Mouse (Mus musculus) heart, embryonic 11.5 days (tissue): ENCODE data around the gene Rnf26. TPM values are rescaled to one million over a fixed set of nuclear protein-coding genes. Genes with fewer than 3 reads are reported as not detected.

Source experiments
- ATAC-seq: fragments of 200-750 bp; cut with Nextera tagmentation; replicated peaks from 2 replicates; pipeline ENCODE4 v1.8.0; 2017; ENCODE audit warnings: moderate library complexity; ENCODE audit not compliant: insufficient number of reproducible peaks, low FRiP score, low TSS enrichment
- H3K27ac ChIP-seq: fragments of 300-500 bp; sonication (generic); 2 replicates; pipeline ENCODE4 v1.5.1; 2014; ENCODE audit warnings: mild to moderate bottlenecking, low read depth, low read length
- H3K27me3 ChIP-seq: fragments of 300-500 bp; sonication (generic); 2 replicates; pipeline ENCODE4 v1.6.1; 2014; ENCODE audit warnings: mild to moderate bottlenecking, low read length, mixed read lengths; ENCODE audit not compliant: control insufficient read depth, insufficient read depth
- H3K36me3 ChIP-seq: fragments of 300-500 bp; sonication (generic); 2 replicates; pipeline ENCODE4 v1.6.1; 2014; ENCODE audit warnings: mild to moderate bottlenecking, low read length, moderate library complexity, mixed read lengths; ENCODE audit not compliant: control insufficient read depth, insufficient read depth
- H3K4me1 ChIP-seq: fragments of 300-500 bp; sonication (generic); 2 replicates; pipeline ENCODE4 v1.6.1; 2014; ENCODE audit warnings: low read length; ENCODE audit not compliant: control insufficient read depth, insufficient read depth
- H3K4me2 ChIP-seq: fragments of 300-500 bp; sonication (generic); 2 replicates; pipeline ENCODE4 v1.6.1; 2014; ENCODE audit warnings: mild to moderate bottlenecking, moderate library complexity
- H3K4me3 ChIP-seq: fragments of 300-500 bp; sonication (generic); 2 replicates; pipeline ENCODE4 v1.5.1; 2014; ENCODE audit warnings: low read depth, low read length
- H3K9ac ChIP-seq: fragments of 300-500 bp; sonication (generic); 2 replicates; pipeline ENCODE4 v1.6.1; 2014; ENCODE audit warnings: mild to moderate bottlenecking, low read depth, low read length, moderate library complexity
- H3K9me3 ChIP-seq: fragments of 300-500 bp; sonication (generic); replicated peaks from 2 replicates; pipeline ENCODE4 v1.6.1; 2016; ENCODE audit warnings: low read length; ENCODE audit not compliant: control insufficient read depth
- WGBS: fragments of 180-500 bp; shearing (Covaris S2); extraction: QIAGEN DNeasy Blood & Tissue Kit; methylation state at CpG from one replicate; pipeline ENCODE4 v1.1.7; 2014; ENCODE audit not compliant: insufficient replicate concordance; 5-methylcytosine and 5-hydroxymethylcytosine counted together
- polyA plus RNA-seq: library from polyadenylated mRNA; unstranded; fragments of >200 nt; fragmentation: Nextera tagmentation; extraction: Ambion mirVana; gene quantifications from 2 replicates; pipeline ENCODE4 v1.2.1, GENCODE M21; 2014

The Rnf26 gene
- polyA plus RNA-seq, 1 experiment from 2014 or later, result 35.2 TPM

DNA sequence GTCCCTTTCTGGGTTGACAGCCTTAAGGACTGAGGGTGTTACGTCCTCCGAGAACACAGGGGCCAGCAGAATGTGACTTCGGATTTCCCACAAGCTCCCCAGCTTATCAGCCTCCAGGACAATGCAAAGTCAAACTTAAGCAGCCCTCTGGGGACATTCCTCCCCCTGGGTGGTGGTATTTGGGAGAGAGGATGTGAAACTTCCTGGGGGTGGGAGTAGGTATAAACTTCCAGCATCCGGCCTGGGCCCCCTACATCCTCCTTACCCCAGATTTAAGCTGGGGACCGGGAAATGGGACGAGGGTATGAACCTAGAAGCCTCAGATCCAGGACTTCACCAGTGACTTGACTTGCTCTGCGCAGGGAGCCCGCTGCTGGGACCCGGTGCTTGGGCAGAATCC is 16.3 kb upstream of the Rnf26 start:
- Histone ChIP-seq H3K27ac (peak overlapping the region; percentile 82), H3K9me3 (no peaks in the 10 kb centered on the region), H3K4me1 (peaks cover 30% of the 10 kb centered on the region), H3K27me3 (no peaks in the 10 kb centered on the region), H3K4me3 (peak overlapping the region; percentile 42), H3K36me3 (no peaks in the 10 kb centered on the region), H3K4me2 (peak overlapping the region; percentile 86), H3K9ac (peak overlapping the region; percentile 81)
- WGBS, result 2% methylated on average over 9 of the region's 9 CpGs
- ATAC-seq, result 0 out of 2 replicates have a peak, but pooled peaks have one; percentile 0

DNA sequence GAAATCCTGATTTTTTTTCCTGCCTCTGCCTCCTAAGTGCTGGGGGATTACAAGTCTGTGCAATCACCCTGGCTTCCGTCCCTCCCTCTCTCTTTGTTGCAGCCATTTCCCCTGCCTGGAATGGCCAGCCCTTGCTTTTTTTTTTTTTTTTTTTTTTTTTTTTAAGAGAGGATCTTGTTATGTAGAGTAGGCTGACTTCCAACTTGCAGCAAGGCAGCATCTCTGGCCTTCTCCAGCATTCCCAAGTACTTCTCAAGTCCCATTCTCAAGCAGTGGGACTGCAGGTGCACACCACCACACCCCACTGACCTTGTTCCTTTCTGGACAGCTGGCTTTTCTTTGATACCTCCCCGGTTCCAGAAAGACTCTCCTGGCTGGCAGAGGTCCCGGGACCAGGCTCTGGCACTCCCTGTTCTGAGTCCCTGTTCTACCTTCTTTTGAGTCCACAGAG is 14.1 kb upstream of the Rnf26 start:
- Histone ChIP-seq H3K4me2 (no peak overlapping the region), H3K9me3 (no peaks in the 10 kb centered on the region), H3K4me1 (peaks cover 23% of the 10 kb centered on the region), H3K9ac (no peak overlapping the region), H3K4me3 (no peak overlapping the region), H3K27me3 (no peaks in the 10 kb centered on the region), H3K27ac (no peak overlapping the region), H3K36me3 (no peaks in the 10 kb centered on the region)
- WGBS, result 57% methylated on average over 3 of the region's 3 CpGs
- ATAC-seq, result no peak

DNA sequence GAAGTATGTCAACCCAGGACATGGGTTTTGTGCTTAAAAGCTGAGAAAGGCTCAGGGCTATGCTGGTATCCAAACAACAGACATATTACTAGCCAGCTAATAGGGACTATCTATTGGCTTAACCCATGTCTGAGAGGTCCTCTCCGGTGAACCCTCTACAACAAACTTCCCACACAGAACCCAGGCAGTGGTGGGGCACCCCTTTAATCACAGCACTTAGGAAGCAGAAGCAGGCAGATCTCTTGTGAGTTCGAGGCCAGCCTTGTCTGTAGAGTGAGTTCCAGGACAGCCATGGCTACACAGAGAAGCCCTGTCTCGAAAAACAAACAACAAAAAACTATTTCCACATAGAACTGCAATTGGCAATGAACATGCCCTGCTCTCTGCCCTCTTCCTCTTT is 13.4 kb upstream of the Rnf26 start:
- ATAC-seq, result no peak
- 78% methylated on average over 3 of the region's 3 CpGs for WGBS
- Histone ChIP-seq H3K4me3 (no peak overlapping the region), H3K27me3 (no peaks in the 10 kb centered on the region), H3K9ac (no peak overlapping the region), H3K9me3 (no peaks in the 10 kb centered on the region), H3K4me1 (peaks cover 22% of the 10 kb centered on the region), H3K4me2 (peak overlapping the region; percentile 46), H3K36me3 (no peaks in the 10 kb centered on the region), H3K27ac (no peak overlapping the region)

DNA sequence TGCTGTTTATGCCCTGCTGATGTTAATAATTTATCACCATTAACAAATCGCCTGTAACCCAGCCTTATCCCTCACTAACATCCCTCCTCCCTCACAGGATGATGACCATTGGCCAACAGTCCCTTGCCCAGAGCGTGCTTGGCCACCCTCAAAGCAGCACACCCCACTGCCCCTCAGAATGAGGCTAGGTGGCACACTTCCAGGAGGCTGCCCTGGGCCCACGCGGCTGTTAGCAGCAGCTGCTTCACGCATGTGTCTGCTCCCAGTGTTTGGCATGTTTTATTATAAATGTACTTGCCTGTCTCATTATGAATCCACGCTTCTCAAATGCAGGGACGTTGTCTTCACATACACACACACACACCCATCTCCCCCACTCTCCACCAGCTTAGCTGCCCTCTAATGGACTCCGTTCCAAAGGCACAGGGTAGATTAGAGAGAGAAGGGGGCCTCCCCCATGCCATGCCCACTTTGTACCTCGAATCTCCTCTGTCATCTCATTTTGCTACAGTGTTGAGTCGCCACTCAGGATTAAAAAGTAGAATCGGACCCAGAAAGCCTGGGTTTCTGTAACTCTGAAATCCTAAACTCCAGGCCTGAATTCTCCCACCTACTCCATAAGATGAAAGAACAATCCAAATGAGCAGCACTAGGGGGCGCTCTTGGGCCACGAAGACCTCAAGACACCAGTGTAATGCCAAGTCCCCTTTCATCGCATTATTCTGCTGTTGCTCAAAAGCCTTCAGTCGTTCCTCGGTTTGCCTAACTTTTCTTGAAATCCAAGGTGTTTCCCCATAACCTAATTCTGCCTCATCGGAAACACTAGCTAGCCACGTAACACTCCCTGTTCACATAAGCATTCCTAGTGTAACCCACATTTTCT is 12.5 kb upstream of the Rnf26 start:
- H3K27me3 ChIP-seq, result no peaks in the 10 kb centered on the region
- peaks cover 13% of the 10 kb centered on the region for H3K4me1 ChIP-seq
- H3K4me3 ChIP-seq, result no peak overlapping the region
- H3K9me3 ChIP-seq, result no peaks in the 10 kb centered on the region
- H3K27ac ChIP-seq, result no peak overlapping the region
- ATAC-seq, result no peak
- no peaks in the 10 kb centered on the region for H3K36me3 ChIP-seq
- 33% methylated on average over 18 of the region's 18 CpGs for WGBS
- H3K9ac ChIP-seq, result no peak overlapping the region
- H3K4me2 ChIP-seq, result peak overlapping the region; percentile 46

DNA sequence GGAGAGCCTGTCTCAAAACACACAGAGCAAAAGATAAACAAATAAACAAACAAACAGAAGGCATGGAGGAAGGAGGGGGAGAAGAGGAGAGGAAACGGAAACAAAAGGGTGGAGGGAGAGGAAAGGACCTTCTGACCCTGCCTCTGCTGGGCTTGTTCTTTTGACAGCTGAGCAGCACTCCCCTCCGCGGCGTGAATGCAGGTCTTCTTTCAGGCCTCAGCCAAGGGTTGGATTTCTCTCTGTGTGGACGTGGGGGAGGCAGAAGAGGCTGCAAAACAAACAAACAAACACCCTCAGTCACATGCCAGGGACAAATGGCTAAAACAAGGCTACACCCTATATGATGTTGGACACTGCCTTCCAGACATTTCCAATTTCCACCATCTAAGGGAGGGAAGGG is 11.7 kb upstream of the Rnf26 start:
- no peak for ATAC-seq
- H3K27me3 ChIP-seq, result no peaks in the 10 kb centered on the region
- H3K9me3 ChIP-seq, result no peaks in the 10 kb centered on the region
- no peak overlapping the region for H3K9ac ChIP-seq
- no peak overlapping the region for H3K27ac ChIP-seq
- H3K4me1 ChIP-seq, result peaks cover 7% of the 10 kb centered on the region; the same call in 1 of the 2 replicates
- WGBS, result 44% methylated on average over 5 of the region's 5 CpGs
- no peak overlapping the region for H3K4me3 ChIP-seq
- no peak overlapping the region for H3K4me2 ChIP-seq
- H3K36me3 ChIP-seq, result no peaks in the 10 kb centered on the region

DNA sequence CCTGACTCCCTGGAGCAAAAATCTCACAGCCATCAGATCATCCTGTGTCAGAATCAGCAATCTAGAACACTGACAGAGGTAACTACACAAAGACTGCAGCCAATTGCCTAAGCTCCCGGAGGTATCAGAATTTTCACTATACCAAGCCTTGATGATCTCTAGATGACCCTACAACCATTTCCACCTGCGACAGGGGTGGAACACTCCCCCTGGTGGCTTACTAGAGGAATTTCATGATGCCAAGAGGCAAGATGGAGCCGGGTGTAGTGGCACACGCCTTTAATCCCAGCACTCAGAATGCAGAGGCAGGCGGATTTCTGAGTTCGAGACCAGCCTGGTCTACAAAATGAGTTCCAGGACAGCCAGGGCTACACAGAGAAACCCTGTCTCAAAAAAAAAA is 11.0 kb upstream of the Rnf26 start:
- no peaks in the 10 kb centered on the region for H3K36me3 ChIP-seq
- no peaks in the 10 kb centered on the region for H3K27me3 ChIP-seq
- H3K9me3 ChIP-seq, result no peaks in the 10 kb centered on the region
- H3K4me1 ChIP-seq, result peaks cover 3% of the 10 kb centered on the region; the same call in 1 of the 2 replicates
- no peak overlapping the region for H3K4me2 ChIP-seq
- no peak overlapping the region for H3K27ac ChIP-seq
- no peak overlapping the region for H3K9ac ChIP-seq
- no peak overlapping the region for H3K4me3 ChIP-seq
- no peak for ATAC-seq
- WGBS, result 69% methylated on average over 6 of the region's 6 CpGs

DNA sequence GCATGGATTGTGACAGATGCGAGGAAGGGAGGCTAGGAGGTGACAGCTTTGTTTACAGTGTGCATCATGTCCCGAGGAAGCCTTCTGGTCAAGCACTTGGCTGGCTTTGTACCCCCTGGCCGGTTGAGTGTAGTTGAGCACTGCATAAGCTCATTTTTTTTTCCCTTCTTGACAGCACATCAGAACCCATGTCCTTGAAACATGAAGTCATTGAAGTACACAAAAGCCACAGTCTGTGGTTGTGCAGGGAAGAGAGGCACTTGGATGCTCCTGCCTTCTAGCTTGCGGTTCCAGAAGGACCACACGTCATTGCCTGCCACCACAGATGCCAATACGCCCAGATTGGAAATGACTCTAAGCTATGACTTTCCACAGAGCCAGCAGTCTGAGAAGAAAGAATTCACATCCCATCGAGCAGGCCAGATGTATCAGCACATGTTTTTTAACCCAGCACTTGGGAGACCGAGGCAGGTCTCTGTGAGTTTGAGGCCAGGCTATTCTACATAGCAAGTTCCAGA is 6.7 kb upstream of the Rnf26 start:
- H3K36me3 ChIP-seq, result no peaks in the 10 kb centered on the region
- no peak for ATAC-seq
- no peaks in the 10 kb centered on the region for H3K4me1 ChIP-seq
- no peak overlapping the region for H3K4me2 ChIP-seq
- no peak overlapping the region for H3K9ac ChIP-seq
- H3K9me3 ChIP-seq, result no peaks in the 10 kb centered on the region
- 75% methylated on average over 8 of the region's 8 CpGs for WGBS
- no peaks in the 10 kb centered on the region for H3K27me3 ChIP-seq
- H3K27ac ChIP-seq, result no peak overlapping the region
- no peak overlapping the region for H3K4me3 ChIP-seq

DNA sequence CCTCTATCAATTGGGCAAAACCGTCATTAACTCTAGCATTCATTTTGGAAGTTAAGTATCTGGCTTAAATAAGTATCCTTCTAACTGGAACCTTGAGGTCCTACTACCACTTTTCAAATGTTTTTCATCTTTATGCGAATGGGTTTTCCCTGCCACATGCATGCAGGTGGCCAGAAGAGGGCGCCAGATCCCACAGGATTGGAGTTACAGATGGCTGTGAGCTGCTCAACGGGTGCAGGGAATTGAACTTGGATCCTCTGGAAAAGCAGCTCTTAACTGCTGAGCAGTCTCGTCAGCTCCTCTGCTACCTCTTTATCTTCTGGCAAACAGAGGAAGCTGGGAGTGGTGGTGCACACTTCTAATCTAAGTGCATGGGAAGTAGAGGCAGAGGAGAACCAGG is 5.7 kb upstream of the Rnf26 start:
- 41% methylated on average over 5 of the region's 5 CpGs for WGBS
- Histone ChIP-seq H3K36me3 (no peaks in the 10 kb centered on the region), H3K27me3 (no peaks in the 10 kb centered on the region), H3K9ac (no peak overlapping the region), H3K4me1 (no peaks in the 10 kb centered on the region; the same call in 1 of the 2 replicates), H3K4me3 (no peak overlapping the region), H3K9me3 (no peaks in the 10 kb centered on the region), H3K4me2 (no peak overlapping the region), H3K27ac (no peak overlapping the region)
- no peak for ATAC-seq
